Mouse (Mus musculus): ENCODE measurements around the gene Smim26. TPM values are rescaled to one million over a fixed set of nuclear protein-coding genes. Genes with fewer than 3 reads are reported as not detected.
"Not testable (repeated sequence)": the region's sequence is repeated elsewhere in the genome, so short reads cannot be mapped to it uniquely, and the experiment has no call there.

The Smim26 gene
- polyA plus RNA-seq (2015; fragmentation: Nextera tagmentation; extraction: Ambion mirVana): 63.3 and 67.3 TPM in 2 replicates

DNA sequence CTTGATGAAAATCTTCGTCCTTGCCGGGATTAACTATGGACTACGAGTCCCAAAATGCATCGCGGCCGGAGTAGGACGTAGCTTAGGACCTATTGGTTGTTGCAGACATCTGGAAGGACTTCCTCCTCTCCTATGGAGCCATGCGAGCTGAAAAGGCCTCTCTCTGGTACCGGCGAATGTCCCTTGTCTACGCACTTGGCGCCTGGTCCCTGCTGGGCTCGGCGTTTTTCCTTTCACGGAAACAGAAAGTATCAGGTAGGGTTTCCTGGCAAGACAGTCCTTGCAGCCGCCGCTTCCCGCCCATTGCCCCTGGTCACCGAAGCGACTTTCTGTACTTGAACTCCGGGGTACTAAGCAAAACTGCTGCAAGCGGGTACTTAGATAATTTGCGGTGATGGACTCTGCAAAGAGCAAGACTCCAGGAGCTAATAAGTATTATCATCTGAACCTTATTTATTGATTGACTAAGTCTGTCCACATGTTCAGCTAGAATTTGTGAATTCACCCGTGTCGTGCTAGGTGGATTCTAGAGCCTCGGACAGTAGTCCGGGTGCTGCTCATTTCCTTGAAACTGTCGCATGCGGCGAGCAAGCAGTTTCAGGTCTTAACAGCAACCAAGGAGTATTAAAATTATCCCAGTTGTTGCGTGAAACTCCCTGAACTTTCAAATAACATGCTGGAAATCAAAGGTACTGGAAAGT lies at the start of gene Smim26:
TSS of gene Smim26 (plus strand) at position 104 of the 701 bp plus-strand sequence.
- ATAC-seq (ENCODE audit: low FRiP score): peak; percentile 97
- WGBS: 3% methylated on average over 31 of the region's 31 CpGs
- Histone ChIP-seq H3K4me3 (peak within 1 kb of the TSS; percentile 65), H3K27me3 (no peaks in the 10 kb centered on the region), H3K27ac (peak within 1 kb of the TSS; percentile 73), H3K9me3 (no peaks in the 10 kb centered on the region), H3K4me2 (peak within 1 kb of the TSS; percentile 68), H3K9ac (peak within 1 kb of the TSS; percentile 79), H3K4me1 (replicated peaks) (peaks cover 7% of the 10 kb centered on the region), H3K36me3 (peaks cover 16% of the 10 kb centered on the region)

DNA sequence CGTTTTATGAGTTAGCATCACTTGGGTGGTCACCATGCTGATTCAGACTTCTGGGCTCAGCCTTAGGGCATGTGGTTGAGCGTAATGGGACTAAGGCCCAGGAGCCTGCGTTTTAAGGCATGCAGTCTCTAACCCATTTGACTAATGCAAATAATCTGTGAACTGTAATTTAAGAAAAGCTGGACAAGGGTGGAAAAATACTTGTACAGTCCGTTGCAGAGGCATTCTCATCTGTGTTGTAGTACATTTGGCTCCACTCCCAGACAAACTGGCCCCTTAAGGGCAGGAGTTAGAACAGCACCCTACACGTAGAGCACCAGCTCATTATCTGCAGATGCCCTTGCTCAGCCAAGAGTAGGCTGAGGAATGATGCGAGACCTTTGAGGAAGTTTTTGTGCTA lies 49.2 kb upstream of the Smim26 start:
- H3K36me3 ChIP-seq: peaks cover 64% of the 10 kb centered on the region
- H3K4me1 ChIP-seq (replicated peaks): peaks cover 8% of the 10 kb centered on the region
- H3K4me2 ChIP-seq: no peak overlapping the region
- no peak overlapping the region for H3K27ac ChIP-seq
- no peak overlapping the region for H3K4me3 ChIP-seq
- no peak for ATAC-seq (ENCODE audit: low FRiP score)
- 89% methylated on average over 6 of the region's 6 CpGs for WGBS
- no peaks in the 10 kb centered on the region for H3K27me3 ChIP-seq
- H3K9ac ChIP-seq: no peak overlapping the region
- H3K9me3 ChIP-seq: no peaks in the 10 kb centered on the region

DNA sequence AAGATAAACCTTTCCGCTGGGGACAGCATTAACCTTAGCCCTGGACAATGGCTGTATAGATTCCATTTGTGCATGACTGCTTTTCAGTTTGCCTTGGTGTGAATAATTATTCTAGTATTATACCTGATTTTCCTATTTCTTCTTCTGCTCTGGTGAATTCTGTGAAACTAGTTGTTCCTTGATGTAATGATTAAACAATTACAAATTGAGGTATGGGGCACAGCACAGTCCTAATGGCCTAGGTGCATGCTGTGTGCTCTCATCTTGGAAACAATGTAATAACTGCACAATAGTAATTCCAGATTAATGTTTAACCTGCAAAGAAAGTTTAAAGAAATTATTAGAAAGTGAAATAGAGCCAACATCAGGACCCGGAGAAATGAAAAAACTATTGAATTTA lies 48.8 kb upstream of the Smim26 start:
- no peaks in the 10 kb centered on the region for H3K9me3 ChIP-seq
- no peak overlapping the region for H3K27ac ChIP-seq
- no peak overlapping the region for H3K4me2 ChIP-seq
- no peaks in the 10 kb centered on the region for H3K27me3 ChIP-seq
- 96% methylated on average over 2 of the region's 2 CpGs for WGBS
- no peak for ATAC-seq (ENCODE audit: low FRiP score)
- H3K36me3 ChIP-seq: peaks cover 60% of the 10 kb centered on the region
- no peak overlapping the region for H3K4me3 ChIP-seq
- H3K4me1 ChIP-seq (replicated peaks): peaks cover 12% of the 10 kb centered on the region
- H3K9ac ChIP-seq: no peak overlapping the region

DNA sequence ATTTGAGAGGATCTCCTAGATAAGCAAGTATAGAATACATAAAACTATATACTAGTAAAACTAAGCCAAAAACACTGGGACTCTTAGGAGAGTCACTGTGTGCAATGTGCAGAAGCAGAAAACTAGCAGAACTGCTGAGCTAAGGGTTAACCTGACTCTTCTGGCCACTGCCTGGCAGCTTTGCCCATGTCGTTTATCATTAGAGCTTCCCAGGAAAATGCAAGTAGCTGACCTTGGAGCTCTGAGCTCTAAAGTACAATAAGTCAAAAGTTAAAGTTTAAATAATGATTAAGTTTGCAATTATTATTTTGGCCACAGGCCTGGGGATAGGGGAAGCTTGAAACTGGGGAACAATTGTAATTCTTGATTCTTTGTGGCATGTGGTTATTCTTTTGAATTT lies 48.4 kb upstream of the Smim26 start:
- Histone ChIP-seq H3K4me2 (no peak overlapping the region), H3K36me3 (peaks cover 56% of the 10 kb centered on the region), H3K9ac (no peak overlapping the region), H3K27ac (no peak overlapping the region), H3K4me1 (replicated peaks) (peaks cover 13% of the 10 kb centered on the region), H3K4me3 (no peak overlapping the region), H3K9me3 (no peaks in the 10 kb centered on the region), H3K27me3 (no peaks in the 10 kb centered on the region)
- no peak for ATAC-seq (ENCODE audit: low FRiP score)
- 71% methylated on average over 1 of the region's 1 CpGs for WGBS

DNA sequence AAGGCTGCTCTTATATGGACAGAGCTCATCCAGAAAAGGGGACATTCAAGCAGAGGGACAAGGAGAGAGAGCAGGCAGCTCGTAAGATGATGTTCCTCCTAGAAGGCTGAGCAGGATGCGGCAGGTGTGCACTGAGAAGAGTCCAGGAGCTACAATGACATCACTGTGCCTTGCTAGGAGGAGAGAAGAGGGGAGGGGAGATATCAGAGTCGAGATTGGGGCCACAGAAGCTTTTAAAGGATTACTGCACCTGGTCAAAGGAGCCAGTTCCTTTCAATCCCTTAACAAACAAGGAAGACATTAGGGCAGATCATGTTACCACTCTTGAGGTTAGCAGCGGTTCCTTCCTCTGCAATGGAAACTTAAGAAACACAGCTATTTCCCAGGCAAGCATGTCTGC lies 46.3 kb upstream of the Smim26 start:
- H3K4me1 ChIP-seq (replicated peaks): peaks cover 13% of the 10 kb centered on the region
- H3K36me3 ChIP-seq: peaks cover 44% of the 10 kb centered on the region
- H3K27me3 ChIP-seq: no peaks in the 10 kb centered on the region
- ATAC-seq (ENCODE audit: low FRiP score): no peak
- H3K4me3 ChIP-seq: no peak overlapping the region
- H3K27ac ChIP-seq: no peak overlapping the region
- H3K9ac ChIP-seq: no peak overlapping the region
- 90% methylated on average over 4 of the region's 4 CpGs for WGBS
- no peaks in the 10 kb centered on the region for H3K9me3 ChIP-seq
- no peak overlapping the region for H3K4me2 ChIP-seq

DNA sequence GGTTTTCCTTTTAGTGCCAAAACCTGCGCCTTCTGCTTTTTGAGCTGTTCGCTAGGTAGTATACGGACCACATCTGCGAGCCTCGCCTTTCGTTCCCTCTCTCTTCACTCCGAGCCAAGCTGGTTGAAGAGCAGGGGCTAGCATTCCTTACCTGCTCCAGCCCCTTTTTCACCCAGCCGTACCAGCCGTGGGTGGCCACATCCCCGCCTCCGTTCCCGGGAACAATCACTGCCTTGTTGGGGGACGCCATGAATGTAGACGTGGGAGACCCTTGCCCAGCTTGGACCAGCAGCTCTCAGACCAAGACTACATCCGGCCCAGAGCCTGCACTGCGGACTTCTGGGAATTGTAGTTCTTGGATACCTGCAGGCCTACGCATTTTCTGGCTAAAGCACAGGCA lies 43.3 kb upstream of the Smim26 start, which contains the start of gene Rbbp9:
TSS of gene Rbbp9 (minus strand) at position 341 of the 400 bp plus-strand sequence.
- Histone ChIP-seq H3K9ac (peak within 1 kb of the TSS; percentile 88), H3K9me3 (no peaks in the 10 kb centered on the region), H3K4me3 (peak within 1 kb of the TSS; percentile 73), H3K36me3 (peaks cover 19% of the 10 kb centered on the region), H3K4me2 (peak within 1 kb of the TSS; percentile 63), H3K27ac (peak within 1 kb of the TSS; percentile 88), H3K27me3 (no peaks in the 10 kb centered on the region), H3K4me1 (replicated peaks) (peaks cover 18% of the 10 kb centered on the region)
- under 1% methylated on average over 17 of the region's 17 CpGs for WGBS
- ATAC-seq (ENCODE audit: low FRiP score): peak; percentile 98

DNA sequence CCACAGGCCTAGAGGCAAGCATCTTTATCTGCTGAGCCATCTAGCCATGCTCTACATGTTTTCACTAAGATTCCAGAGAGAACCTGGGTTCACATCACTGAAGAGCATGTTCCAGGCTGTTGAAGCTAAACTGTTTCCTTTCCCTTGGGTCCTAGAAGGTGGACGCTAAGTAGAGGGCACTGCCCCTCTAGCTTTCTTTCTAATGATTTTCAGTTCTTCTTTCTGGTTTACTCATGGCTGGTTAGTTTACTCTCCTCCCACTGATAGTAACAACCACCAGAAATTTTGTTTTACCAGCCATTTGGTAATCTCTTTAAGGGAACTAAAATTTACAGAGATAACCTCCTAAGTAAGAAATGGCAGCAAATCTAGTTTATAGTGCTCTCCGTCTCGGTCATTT lies 39.9 kb upstream of the Smim26 start:
- H3K4me3 ChIP-seq: no peak overlapping the region
- H3K4me1 ChIP-seq (replicated peaks): peaks cover 28% of the 10 kb centered on the region
- no peaks in the 10 kb centered on the region for H3K36me3 ChIP-seq
- no peaks in the 10 kb centered on the region for H3K9me3 ChIP-seq
- WGBS: 95% methylated on average over 3 of the region's 3 CpGs
- H3K9ac ChIP-seq: no peak overlapping the region
- no peaks in the 10 kb centered on the region for H3K27me3 ChIP-seq
- H3K4me2 ChIP-seq: no peak overlapping the region
- no peak for ATAC-seq (ENCODE audit: low FRiP score)
- no peak overlapping the region for H3K27ac ChIP-seq

DNA sequence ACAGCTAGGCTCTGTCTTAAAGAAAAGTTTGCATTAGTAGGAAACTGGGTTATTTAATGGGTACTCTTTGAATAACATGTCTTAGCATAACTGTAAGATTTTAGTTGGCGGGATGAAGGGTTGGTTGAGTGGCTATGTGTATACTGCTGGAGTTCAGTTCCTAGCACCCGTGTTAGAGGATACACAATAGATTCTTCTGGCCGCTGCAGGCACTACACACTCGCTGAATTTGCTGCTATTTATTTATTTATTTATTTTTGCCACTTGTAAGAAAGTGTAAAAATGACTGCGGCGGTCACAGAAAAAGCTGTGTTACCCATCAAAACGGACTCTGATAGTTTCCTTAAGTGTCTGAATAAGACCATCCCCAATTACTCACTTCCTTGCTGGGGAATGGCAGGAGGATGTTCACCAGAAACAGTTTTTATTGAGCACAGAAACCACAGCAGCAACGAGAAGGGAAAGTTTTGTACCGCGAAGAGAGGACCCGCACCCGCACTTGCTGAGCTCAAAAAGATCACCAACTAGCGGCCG lies 38.5 kb upstream of the Smim26 start:
- peaks cover 16% of the 10 kb centered on the region for H3K4me1 ChIP-seq (replicated peaks)
- H3K9ac ChIP-seq: peak overlapping the region; percentile 72
- peaks cover 12% of the 10 kb centered on the region for H3K36me3 ChIP-seq
- ATAC-seq (ENCODE audit: low FRiP score): no peak
- no peaks in the 10 kb centered on the region for H3K9me3 ChIP-seq
- peak overlapping the region; percentile 71 for H3K4me2 ChIP-seq
- peak overlapping the region; percentile 75 for H3K4me3 ChIP-seq
- no peaks in the 10 kb centered on the region for H3K27me3 ChIP-seq
- H3K27ac ChIP-seq: peak overlapping the region; percentile 79
- 4% methylated on average over 14 of the region's 14 CpGs for WGBS

DNA sequence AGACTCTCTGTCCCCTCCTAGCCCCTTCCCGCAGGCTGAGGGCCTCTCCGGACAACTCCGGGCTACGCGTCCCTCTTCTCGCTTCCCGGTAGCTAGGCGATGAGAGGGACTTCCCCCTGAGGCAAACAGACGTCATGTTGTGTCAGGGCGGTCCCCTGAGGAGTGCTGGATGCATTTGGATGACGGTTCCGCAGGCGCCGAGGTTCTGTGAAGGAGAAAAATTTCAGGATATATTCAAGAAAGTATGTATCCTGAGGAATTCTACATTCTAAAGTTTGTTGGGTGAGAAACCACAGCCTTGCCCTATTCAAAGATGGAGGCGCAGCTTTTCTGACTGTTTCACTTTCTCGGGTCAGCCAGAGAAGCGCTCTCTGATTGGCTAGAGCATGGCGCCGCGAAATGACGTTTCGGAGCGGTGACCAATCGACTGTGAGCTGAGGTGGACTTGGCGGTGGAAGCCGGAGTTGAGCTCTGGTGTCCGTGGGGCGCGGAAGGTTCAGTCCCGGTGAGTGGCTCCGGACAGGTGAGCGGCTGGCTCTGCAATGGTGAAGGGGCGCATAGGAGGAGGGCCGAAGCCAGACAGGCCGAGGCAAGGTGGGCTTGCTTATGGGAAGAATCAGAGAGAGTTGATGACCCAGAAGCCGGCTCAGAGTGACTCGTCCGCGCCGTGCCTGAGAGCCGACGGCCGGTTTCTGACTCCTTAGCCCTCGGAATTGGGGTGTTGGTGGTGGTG lies 37.9 kb upstream of the Smim26 start, which contains the start of gene Sec23b:
TSS of gene Sec23b (plus strand) at position 410 of the 733 bp plus-strand sequence.
- Histone ChIP-seq H3K36me3 (peaks cover 16% of the 10 kb centered on the region), H3K4me1 (replicated peaks) (peaks cover 16% of the 10 kb centered on the region), H3K9ac (peak within 1 kb of the TSS; percentile 79), H3K27me3 (no peaks in the 10 kb centered on the region), H3K4me3 (peak within 1 kb of the TSS; percentile 75), H3K27ac (peak within 1 kb of the TSS; percentile 79), H3K4me2 (peak within 1 kb of the TSS; percentile 71), H3K9me3 (no peaks in the 10 kb centered on the region)
- WGBS: under 1% methylated on average over 44 of the region's 44 CpGs
- peak; percentile 98 for ATAC-seq (ENCODE audit: low FRiP score)

DNA sequence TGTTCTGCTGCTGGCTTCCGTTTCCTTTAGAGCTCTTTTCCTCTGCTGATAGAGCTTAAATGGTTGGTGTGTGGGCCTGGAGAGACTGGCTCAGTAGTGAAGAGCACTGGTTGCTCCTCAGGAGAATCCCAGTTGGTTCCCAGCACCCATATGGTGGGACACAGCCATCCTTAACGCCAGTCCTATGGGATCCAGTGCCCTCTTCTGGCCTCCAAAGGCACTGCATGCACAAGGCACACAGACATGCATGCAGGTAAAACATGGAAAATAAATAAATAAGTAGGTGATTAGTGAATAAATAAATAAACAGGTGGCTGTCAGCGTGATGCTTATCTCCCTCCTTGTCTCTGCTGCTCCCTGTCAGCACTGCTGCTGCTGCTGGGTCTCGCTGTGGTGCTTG lies 5.1 kb upstream of the Smim26 start:
- Histone ChIP-seq H3K9ac (no peak overlapping the region), H3K9me3 (no peaks in the 10 kb centered on the region), H3K4me2 (no peak overlapping the region), H3K27me3 (no peaks in the 10 kb centered on the region), H3K27ac (no peak overlapping the region), H3K36me3 (peaks cover 65% of the 10 kb centered on the region), H3K4me3 (no peak overlapping the region), H3K4me1 (replicated peaks) (no peaks in the 10 kb centered on the region)
- no peak for ATAC-seq (ENCODE audit: low FRiP score)
- WGBS: 80% methylated on average over 4 of the region's 4 CpGs

DNA sequence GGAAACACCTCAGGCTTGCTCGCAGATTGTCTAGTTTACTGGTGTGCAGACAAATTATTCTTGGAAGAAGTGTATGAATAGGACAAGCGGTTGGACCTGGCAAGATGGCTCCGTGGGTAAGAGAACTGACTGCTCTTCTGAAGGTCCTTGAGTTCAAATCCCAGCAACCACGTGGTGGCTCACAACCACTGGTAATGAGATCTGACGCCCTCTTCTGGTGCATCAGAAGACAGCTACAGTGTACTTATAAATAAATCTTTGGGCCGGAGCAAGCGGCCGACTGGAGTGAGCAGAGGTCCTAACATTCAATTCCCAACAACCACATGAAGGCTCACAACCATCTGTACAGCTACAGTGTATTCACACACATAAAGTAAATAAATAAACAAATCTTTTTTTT lies 818 bp upstream of the Smim26 start:
- H3K4me1 ChIP-seq (replicated peaks); H3K4me2 ChIP-seq; H3K4me3 ChIP-seq; H3K9ac ChIP-seq; H3K27me3 ChIP-seq; ATAC-seq (ENCODE audit: low FRiP score); H3K9me3 ChIP-seq; H3K27ac ChIP-seq: not testable (repeated sequence)
- peaks cover 25% of the 10 kb centered on the region for H3K36me3 ChIP-seq
- WGBS: 71% methylated on average over 8 of the region's 8 CpGs

DNA sequence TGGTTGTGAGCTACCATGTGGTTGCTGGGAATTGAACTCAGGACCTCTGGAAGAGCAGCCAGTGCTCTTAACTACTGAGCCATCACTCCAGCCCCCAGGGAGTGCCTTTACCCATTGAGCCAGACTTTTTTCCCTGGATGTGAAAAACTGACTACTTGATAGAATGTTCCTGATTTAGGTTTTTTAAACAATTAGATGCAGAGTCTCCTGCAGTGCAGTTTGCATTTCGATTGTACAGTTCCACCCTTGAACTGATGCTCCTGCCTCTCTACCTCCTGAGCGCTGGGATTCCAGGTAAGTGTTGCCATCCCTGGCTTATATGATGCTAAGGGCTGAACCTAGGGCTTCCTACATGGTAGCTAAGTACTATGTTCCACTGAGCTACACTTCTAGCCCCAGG lies 4.2 kb downstream of the Smim26 start:
- H3K36me3 ChIP-seq: no peaks in the 10 kb centered on the region
- H3K27ac ChIP-seq: no peak overlapping the region
- 77% methylated on average over 2 of the region's 2 CpGs for WGBS
- no peak overlapping the region for H3K4me3 ChIP-seq
- no peak overlapping the region for H3K4me2 ChIP-seq
- no peak overlapping the region for H3K9ac ChIP-seq
- no peaks in the 10 kb centered on the region for H3K27me3 ChIP-seq
- H3K4me1 ChIP-seq (replicated peaks): peaks cover 16% of the 10 kb centered on the region
- ATAC-seq (ENCODE audit: low FRiP score): no peak
- no peaks in the 10 kb centered on the region for H3K9me3 ChIP-seq

All from hindbrain, embryonic 13.5 days (tissue).